Mouse (Mus musculus): ENCODE data around the gene Limch1.

Gene Limch1

GRCm38 (mm10) chr5:66745390-66745995, at the start of gene Limch1:
Limch1 (plus strand) TSS chr5:66745827.
- DNase-seq = no peak

- DNase-seq = peak; percentile 47 to 53
Measured at GRCm38 (mm10) chr5:66697119-66697518, 48.5 kb upstream of the Limch1 start.

- no peak for DNase-seq
Measured at GRCm38 (mm10) chr5:66699911-66700310, 45.7 kb upstream of the Limch1 start.

GRCm38 (mm10) chr5:66701951-66702350, 43.7 kb upstream of the Limch1 start:
- no peak for DNase-seq

GRCm38 (mm10) chr5:66703317-66704004, 42.2 kb upstream of the Limch1 start:
- DNase-seq = no peak

- no peak for DNase-seq
Measured at GRCm38 (mm10) chr5:66707859-66708258, 37.8 kb upstream of the Limch1 start.

GRCm38 (mm10) chr5:66710445-66711019, 35.1 kb upstream of the Limch1 start:
- DNase-seq = no peak

GRCm38 (mm10) chr5:66712801-66713200, 32.8 kb upstream of the Limch1 start:
- no peak for DNase-seq

- DNase-seq = no peak
Measured at GRCm38 (mm10) chr5:66715498-66715931, 30.1 kb upstream of the Limch1 start.

- DNase-seq = no peak
Measured at GRCm38 (mm10) chr5:66717931-66718330, 27.7 kb upstream of the Limch1 start.

- DNase-seq = no peak
Measured at GRCm38 (mm10) chr5:66718413-66718812, 27.2 kb upstream of the Limch1 start.

GRCm38 (mm10) chr5:66718880-66719279, 26.7 kb upstream of the Limch1 start:
- DNase-seq = no peak

GRCm38 (mm10) chr5:66720921-66721320, 24.7 kb upstream of the Limch1 start:
- no peak for DNase-seq

- no peak for DNase-seq
Measured at GRCm38 (mm10) chr5:66722586-66722985, 23.0 kb upstream of the Limch1 start.

- DNase-seq = no peak
Measured at GRCm38 (mm10) chr5:66723037-66723436, 22.6 kb upstream of the Limch1 start.

- DNase-seq = no peak
Measured at GRCm38 (mm10) chr5:66723626-66724025, 22.0 kb upstream of the Limch1 start.

- DNase-seq = no peak
Measured at GRCm38 (mm10) chr5:66729306-66729705, 16.3 kb upstream of the Limch1 start.

- DNase-seq = no peak
Measured at GRCm38 (mm10) chr5:66730621-66731301, 14.9 kb upstream of the Limch1 start.

GRCm38 (mm10) chr5:66731302-66731697, 14.3 kb upstream of the Limch1 start:
- DNase-seq = no peak

GRCm38 (mm10) chr5:66733556-66733955, 12.1 kb upstream of the Limch1 start:
- DNase-seq = no peak

GRCm38 (mm10) chr5:66739376-66739775, 6.3 kb upstream of the Limch1 start:
- DNase-seq = no peak

GRCm38 (mm10) chr5:66745996-66746681, 512 bp downstream of the Limch1 start:
- no peak for DNase-seq

- DNase-seq = no peak
Measured at GRCm38 (mm10) chr5:66746761-66747160, 1.1 kb downstream of the Limch1 start.
